Mouse (Mus musculus) liver, embryonic 15.5 days (tissue): ENCODE data around the gene Mrpl44. TPM values are rescaled to one million over a fixed set of nuclear protein-coding genes. Genes with fewer than 3 reads are reported as not detected.

Source experiments
- ATAC-seq: fragments of 200-750 bp; cut with Nextera tagmentation; 2 replicates; pipeline ENCODE4 v1.8.0; 2017; ENCODE audit warnings: moderate number of reproducible peaks, mild to moderate bottlenecking, moderate library complexity; ENCODE audit not compliant: insufficient read depth
- H3K27ac ChIP-seq: fragments of 300-500 bp; sonication (generic); replicated peaks from 2 replicates; pipeline ENCODE4 v1.5.1; 2015; ENCODE audit warnings: mild to moderate bottlenecking, inconsistent platforms
- H3K27me3 ChIP-seq: fragments of 300-500 bp; sonication (generic); 2 replicates; pipeline ENCODE4 v1.6.1; 2015; ENCODE audit warnings: mild to moderate bottlenecking, inconsistent platforms
- H3K36me3 ChIP-seq: fragments of 300-500 bp; sonication (generic); replicated peaks from 2 replicates; pipeline ENCODE4 v1.6.1; 2015; ENCODE audit warnings: moderate library complexity, mild to moderate bottlenecking, inconsistent platforms
- H3K4me1 ChIP-seq: fragments of 300-500 bp; sonication (generic); replicated peaks from 2 replicates; pipeline ENCODE4 v1.6.1; 2015; ENCODE audit warnings: inconsistent platforms
- H3K4me2 ChIP-seq: fragments of 300-500 bp; sonication (generic); 2 replicates; pipeline ENCODE4 v1.6.1; 2015; ENCODE audit warnings: moderate library complexity, mild to moderate bottlenecking, inconsistent platforms
- H3K4me3 ChIP-seq: fragments of 300-500 bp; sonication (generic); replicated peaks from 2 replicates; pipeline ENCODE4 v1.5.1; 2015; ENCODE audit warnings: mild to moderate bottlenecking, inconsistent platforms
- H3K9ac ChIP-seq: fragments of 300-500 bp; sonication (generic); 2 replicates; pipeline ENCODE4 v1.6.1; 2015; ENCODE audit warnings: moderate library complexity, mild to moderate bottlenecking, inconsistent platforms
- H3K9me3 ChIP-seq: fragments of 300-500 bp; sonication (generic); replicated peaks from 2 replicates; pipeline ENCODE4 v1.6.1; 2016; ENCODE audit warnings: inconsistent platforms
- whole genome bisulfite sequencing: fragments of 180-500 bp; shearing (Covaris S2); methylation state at CpG from one replicate; pipeline ENCODE4 v1.1.7; 2015; ENCODE audit warnings: mixed read lengths; ENCODE audit not compliant: insufficient replicate concordance; 5-methylcytosine and 5-hydroxymethylcytosine counted together
- polyA plus RNA-seq: library from polyadenylated mRNA; unstranded; fragments of >200 nt; fragmentation: Nextera tagmentation; extraction: Ambion mirVana; gene quantifications from 2 replicates; pipeline ENCODE4 v1.2.1, GENCODE M21; 2015

Mrpl44 gene
- polyA plus RNA-seq, 1 experiment from 2014 or later: 21.8 TPM

DNA sequence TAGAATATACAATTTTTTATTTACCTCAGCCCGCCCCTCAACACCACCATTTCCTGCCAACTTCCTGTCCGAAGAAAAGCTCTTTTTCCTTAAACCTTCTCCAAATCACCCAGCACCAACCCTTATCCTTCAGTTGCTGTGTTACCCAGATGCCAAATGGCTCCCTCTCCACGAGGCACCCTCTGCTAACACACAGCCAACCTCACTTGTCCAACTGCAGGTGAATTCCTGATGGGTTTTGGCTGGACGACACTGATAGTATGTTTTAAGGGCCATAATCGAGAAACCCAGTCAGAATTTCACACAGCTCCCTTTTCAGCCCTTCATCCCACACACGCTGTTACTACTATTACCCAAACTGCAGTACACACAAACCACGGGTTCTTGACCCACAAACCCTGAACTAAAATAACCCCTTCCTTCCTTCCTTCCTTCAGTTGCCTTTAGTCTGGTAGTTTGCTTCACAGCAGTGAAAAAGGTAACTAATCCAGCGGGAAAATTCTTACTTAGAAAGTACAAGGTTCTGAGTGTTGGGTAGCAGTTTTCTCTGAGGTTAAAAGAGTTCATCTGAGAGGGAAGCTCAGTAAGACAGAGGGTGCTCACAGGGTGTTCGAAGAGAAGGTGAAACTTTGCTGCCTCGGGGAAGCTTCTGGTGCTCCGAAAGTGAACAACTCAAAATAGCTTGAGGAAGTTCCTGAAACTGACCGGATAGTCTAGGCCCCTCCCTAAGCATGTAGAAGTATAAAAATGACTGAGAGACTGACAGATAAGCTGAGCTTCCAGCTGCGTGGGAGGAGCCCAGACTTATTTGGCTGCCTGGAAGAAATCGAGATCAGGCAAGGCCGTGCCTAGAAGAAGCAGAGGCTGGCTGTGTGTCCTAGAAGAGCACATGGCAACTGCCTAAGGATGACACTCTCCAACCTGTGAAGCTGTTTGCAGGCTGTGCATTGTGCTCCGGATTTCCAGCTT is 13.3 kb upstream of the Mrpl44 start:
- WGBS: 20% methylated on average over 16 of the region's 16 CpGs
- Histone ChIP-seq H3K4me3 (peak overlapping the region; percentile 80), H3K9me3 (no peaks in the 10 kb centered on the region), H3K9ac (0 out of 2 replicates have a peak overlapping the region, but pooled peaks have one; percentile 83), H3K27me3 (no peaks in the 10 kb centered on the region), H3K27ac (peak overlapping the region; percentile 67), H3K36me3 (no peaks in the 10 kb centered on the region), H3K4me2 (peak overlapping the region; percentile 87), H3K4me1 (peaks cover 35% of the 10 kb centered on the region)
- ATAC-seq: peak; percentile 49

DNA sequence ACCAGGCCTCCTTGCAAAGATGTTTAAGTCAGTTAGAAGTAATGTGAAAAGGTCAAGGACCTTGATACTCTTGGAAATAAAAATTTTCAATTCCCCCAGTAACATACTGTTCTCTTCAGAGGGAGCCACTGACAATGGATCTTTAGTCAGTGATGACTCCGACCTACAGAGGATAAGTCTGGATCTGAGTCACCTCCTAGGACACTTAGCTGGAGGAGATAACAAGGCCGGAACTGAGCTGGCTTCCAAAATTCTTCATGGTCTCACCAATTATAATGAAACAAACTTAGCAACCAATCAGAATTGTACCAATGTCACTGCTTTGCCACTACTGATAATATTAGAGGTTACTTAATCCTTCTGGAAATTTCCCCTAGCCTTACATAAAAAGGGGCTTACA is 11.8 kb upstream of the Mrpl44 start:
- Histone ChIP-seq H3K9ac (no peak overlapping the region), H3K27ac (no peak overlapping the region), H3K9me3 (no peaks in the 10 kb centered on the region), H3K36me3 (no peaks in the 10 kb centered on the region), H3K4me1 (peaks cover 35% of the 10 kb centered on the region), H3K27me3 (no peaks in the 10 kb centered on the region), H3K4me2 (no peak overlapping the region), H3K4me3 (no peak overlapping the region)
- 68% methylated on average over 2 of the region's 2 CpGs for WGBS
- no peak for ATAC-seq

DNA sequence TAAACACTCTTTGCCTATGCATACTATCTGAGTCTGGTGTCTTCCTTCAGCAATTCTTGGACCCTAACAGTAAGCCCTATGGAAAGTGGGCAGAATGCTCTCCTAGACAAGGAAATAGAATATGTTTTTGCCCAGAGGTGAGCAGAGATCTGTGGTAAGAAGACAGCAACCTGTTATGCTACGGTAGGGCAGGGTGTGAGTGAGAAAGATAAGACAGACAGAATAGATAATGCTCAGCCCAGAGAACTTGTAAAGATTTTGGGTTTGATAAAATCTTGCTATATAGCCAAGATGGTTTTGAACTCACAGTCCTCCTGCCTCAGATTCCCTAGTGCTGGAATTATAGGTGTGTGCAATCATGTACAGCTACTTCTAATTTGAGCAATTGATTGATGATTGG is 11.3 kb upstream of the Mrpl44 start:
- peaks cover 35% of the 10 kb centered on the region for H3K4me1 ChIP-seq
- H3K27ac ChIP-seq: no peak overlapping the region
- no peak overlapping the region for H3K4me3 ChIP-seq
- no peaks in the 10 kb centered on the region for H3K36me3 ChIP-seq
- H3K4me2 ChIP-seq: no peak overlapping the region
- ATAC-seq: no peak
- no peaks in the 10 kb centered on the region for H3K27me3 ChIP-seq
- WGBS: 32% methylated on average over 1 of the region's 1 CpGs
- H3K9ac ChIP-seq: no peak overlapping the region
- H3K9me3 ChIP-seq: no peaks in the 10 kb centered on the region

DNA sequence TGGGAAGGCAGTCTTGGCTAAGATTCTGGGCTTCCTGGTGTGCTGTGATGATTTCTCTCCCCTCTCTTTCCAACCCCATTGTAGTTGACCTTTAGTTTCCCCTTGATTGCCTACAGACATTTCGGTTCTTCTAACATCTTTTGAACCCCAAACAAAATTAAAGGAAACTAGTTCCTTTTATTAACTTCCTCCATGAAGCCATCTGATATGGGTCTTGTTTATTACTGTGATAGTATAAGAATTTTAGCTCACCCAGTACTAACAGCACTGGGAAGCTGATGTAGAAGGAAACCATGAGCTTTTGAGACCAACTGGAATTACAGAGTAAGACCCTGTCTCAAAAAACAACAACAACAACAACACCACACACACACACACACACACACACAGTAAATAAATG is 7.6 kb upstream of the Mrpl44 start:
- Histone ChIP-seq H3K9me3 (no peaks in the 10 kb centered on the region), H3K4me3 (no peak overlapping the region), H3K36me3 (no peaks in the 10 kb centered on the region), H3K4me2 (no peak overlapping the region), H3K4me1 (peaks cover under 1% of the 10 kb centered on the region; the same call in 1 of the 2 replicates), H3K27me3 (no peaks in the 10 kb centered on the region), H3K9ac (no peak overlapping the region), H3K27ac (no peak overlapping the region)
- ATAC-seq: no peak
- 18% methylated on average over 1 of the region's 1 CpGs for WGBS

DNA sequence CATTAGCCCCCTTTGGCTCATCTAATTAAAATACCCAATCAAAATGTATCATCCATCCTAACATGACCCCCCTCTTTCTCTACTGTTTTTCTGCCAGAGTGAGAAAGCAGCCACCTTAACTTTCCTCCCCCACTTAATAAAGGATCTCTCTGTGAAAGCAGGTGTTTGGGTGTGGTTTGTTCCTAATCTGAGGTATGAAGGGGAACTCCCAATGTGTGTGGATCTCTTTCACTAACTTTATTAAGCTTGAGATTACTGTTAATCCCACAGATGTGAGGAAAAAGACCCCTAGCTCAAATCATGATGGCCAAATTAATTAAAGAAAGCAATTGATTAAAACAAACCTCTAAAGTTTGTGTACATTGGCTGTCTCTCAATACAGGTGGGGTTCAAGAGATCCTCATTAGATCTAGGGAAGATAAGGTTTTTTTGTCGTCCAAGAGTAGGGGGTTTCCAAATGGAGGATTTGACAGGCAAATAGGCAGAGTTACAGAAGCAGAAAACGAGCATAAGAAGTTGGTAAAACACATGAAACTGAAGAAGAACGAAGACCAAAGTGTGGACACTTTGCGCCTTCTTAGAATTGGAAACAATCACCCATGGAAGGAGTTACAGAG is 1.5 kb upstream of the Mrpl44 start:
- no peaks in the 10 kb centered on the region for H3K9me3 ChIP-seq
- no peak overlapping the region for H3K4me3 ChIP-seq
- no peak overlapping the region for H3K9ac ChIP-seq
- WGBS: 67% methylated on average over 4 of the region's 4 CpGs
- H3K4me1 ChIP-seq: peaks cover 5% of the 10 kb centered on the region; the same call in 1 of the 2 replicates
- peaks cover 11% of the 10 kb centered on the region for H3K36me3 ChIP-seq
- no peak for ATAC-seq
- H3K27me3 ChIP-seq: no peaks in the 10 kb centered on the region
- no peak overlapping the region for H3K4me2 ChIP-seq
- H3K27ac ChIP-seq: no peak overlapping the region

DNA sequence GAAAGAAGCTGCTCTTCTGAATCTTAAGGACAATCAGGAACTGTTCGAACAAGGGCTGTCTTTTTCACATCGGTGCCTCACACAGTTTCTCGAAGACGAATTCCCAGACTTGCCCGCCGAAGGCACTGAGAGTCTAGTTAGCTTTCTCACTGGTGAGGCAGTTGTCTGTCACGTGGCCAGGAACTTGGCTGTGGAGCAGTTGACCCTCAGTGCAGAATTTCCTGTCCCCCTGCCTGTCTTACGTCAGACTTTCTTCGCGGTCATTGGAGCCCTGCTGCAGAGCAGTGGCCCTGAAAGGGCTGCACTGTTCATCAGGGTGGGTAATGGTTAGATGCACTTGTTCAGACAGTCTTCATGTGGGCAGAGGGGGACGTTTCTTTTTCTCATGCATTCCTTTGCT is 2.2 kb downstream of the Mrpl44 start:
- Histone ChIP-seq H3K9me3 (no peaks in the 10 kb centered on the region), H3K4me1 (peaks cover 5% of the 10 kb centered on the region; the same call in 1 of the 2 replicates), H3K4me3 (no peak overlapping the region), H3K36me3 (peaks cover 48% of the 10 kb centered on the region), H3K4me2 (no peak overlapping the region), H3K27ac (no peak overlapping the region), H3K9ac (no peak overlapping the region), H3K27me3 (no peaks in the 10 kb centered on the region)
- WGBS: 68% methylated on average over 11 of the region's 11 CpGs
- no peak for ATAC-seq

DNA sequence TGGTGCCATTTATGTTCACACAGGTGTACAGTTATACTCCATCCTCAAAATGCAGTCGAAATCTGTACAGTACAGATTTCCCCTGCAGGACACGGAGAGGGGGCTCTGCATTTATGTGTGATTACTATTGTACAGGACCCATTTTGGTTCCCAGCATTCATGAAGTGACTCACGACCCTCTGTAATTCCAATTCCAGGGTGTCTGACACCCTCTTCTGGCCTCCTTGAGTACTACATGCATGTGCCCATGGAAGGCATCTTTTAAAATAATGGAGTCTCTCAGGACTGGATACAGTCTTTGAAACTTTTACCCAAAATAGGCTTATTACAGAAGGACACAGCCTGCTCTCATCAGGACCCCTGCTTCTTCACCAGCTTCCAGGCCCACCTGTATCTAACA is 6.6 kb downstream of the Mrpl44 start:
- ATAC-seq: no peak

DNA sequence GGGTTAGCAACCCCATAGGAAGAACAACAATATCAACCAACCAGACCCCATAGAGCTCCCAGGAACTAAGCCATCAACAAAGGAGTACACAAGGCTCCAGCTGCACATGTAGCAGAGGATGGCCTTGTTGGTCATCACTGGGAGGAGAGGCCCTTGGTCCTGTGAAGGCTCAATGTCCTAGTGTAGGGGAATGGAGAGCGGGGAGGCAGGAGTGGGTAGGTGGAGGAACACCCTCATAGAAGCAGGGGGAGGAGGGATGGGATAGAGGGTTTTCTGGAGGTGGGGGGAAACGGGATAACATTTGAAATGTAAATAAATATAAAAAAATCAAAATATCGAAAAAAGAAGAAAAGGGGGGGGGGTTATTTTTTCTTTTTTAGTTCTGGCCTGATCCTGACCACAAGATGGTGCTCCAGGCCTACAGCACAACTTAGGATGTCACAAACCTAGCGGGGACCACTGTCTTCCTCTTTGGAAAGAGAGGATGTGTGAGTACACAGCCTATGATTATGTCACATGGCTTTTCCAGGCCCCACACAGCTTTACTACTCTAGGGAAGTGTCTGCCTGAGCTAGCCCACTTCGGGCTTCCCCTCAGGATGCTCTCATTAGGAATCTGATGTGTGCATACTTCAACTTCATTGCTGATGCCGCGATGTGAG is 10.6 kb downstream of the Mrpl44 start:
- H3K27me3 ChIP-seq: no peaks in the 10 kb centered on the region

More for the DNA sequence above, 6.6 kb downstream of the Mrpl44 start:
- Histone ChIP-seq H3K27ac (no peak overlapping the region), H3K4me2 (no peak overlapping the region), H3K9ac (no peak overlapping the region), H3K4me1 (no peaks in the 10 kb centered on the region), H3K9me3 (no peaks in the 10 kb centered on the region), H3K4me3 (no peak overlapping the region), H3K27me3 (no peaks in the 10 kb centered on the region), H3K36me3 (peaks cover 48% of the 10 kb centered on the region)
- WGBS: 73% methylated on average over 3 of the region's 3 CpGs

DNA sequence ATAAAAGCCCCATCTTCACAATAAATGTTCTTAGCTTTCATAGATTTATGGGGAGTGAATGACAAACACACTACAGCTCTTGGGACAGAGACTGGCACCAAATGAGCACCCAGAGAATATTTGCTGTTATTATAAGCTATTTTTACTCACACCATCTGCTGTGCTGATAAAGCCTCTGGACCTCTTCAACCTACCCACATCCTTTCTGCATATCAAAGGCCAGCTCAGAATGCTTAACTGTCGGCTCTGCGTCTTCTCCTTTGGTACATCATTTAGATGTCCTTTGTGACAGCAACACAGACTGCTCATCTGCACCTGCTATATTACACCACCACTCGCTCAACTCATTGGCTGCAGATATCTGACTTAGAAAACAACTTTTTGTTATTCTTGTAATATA is 21.3 kb downstream of the Mrpl44 start:
- H3K4me3 ChIP-seq: no peak overlapping the region
- no peak overlapping the region for H3K4me2 ChIP-seq
- H3K4me1 ChIP-seq: no peaks in the 10 kb centered on the region
- H3K27ac ChIP-seq: no peak overlapping the region
- no peak for ATAC-seq
- H3K27me3 ChIP-seq: no peaks in the 10 kb centered on the region
- no peaks in the 10 kb centered on the region for H3K9me3 ChIP-seq
- no peaks in the 10 kb centered on the region for H3K36me3 ChIP-seq
- WGBS: 19% methylated on average over 3 of the region's 3 CpGs
- no peak overlapping the region for H3K9ac ChIP-seq

More for the DNA sequence above, 10.6 kb downstream of the Mrpl44 start:
- no peak overlapping the region for H3K4me3 ChIP-seq
- H3K36me3 ChIP-seq: peaks cover 16% of the 10 kb centered on the region
- no peaks in the 10 kb centered on the region for H3K9me3 ChIP-seq
- H3K4me1 ChIP-seq: no peaks in the 10 kb centered on the region
- no peak overlapping the region for H3K27ac ChIP-seq
- no peak for ATAC-seq
- no peak overlapping the region for H3K9ac ChIP-seq
- H3K4me2 ChIP-seq: no peak overlapping the region
- WGBS: 50% methylated on average over 7 of the region's 7 CpGs

DNA sequence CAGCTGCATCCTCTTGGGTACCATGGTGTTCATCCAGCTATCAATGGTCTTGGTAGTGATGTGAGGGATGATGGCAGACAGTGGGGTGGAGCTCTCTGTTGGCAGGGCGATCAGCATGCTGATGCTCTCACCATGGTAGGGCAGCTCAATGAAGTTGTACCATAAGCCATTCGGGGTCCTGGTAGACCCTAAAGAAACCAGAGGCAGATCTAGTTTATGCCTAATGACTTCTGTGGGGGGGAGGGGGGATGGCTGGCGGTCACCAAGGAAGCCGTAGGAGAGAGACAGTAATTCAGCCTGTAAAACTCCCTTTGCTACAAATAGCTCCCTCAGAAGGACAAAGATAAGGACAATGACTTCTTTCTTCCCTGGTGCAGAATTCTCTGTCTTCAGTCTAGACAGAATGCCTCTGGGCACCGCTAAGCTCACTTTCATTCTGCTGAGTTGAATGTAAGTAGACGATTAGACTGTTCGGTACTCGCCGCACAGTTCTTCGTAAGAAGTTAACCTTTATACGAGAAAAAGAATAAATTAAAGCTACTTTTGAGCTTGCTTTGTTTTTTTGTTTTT is 27.1 kb downstream of the Mrpl44 start:
- no peak overlapping the region for H3K27ac ChIP-seq
- no peaks in the 10 kb centered on the region for H3K36me3 ChIP-seq
- ATAC-seq: no peak
- no peaks in the 10 kb centered on the region for H3K9me3 ChIP-seq
- H3K4me2 ChIP-seq: no peak overlapping the region
- H3K27me3 ChIP-seq: no peaks in the 10 kb centered on the region
- no peak overlapping the region for H3K9ac ChIP-seq
- H3K4me3 ChIP-seq: no peak overlapping the region
- 68% methylated on average over 11 of the region's 11 CpGs for WGBS
- no peaks in the 10 kb centered on the region for H3K4me1 ChIP-seq

DNA sequence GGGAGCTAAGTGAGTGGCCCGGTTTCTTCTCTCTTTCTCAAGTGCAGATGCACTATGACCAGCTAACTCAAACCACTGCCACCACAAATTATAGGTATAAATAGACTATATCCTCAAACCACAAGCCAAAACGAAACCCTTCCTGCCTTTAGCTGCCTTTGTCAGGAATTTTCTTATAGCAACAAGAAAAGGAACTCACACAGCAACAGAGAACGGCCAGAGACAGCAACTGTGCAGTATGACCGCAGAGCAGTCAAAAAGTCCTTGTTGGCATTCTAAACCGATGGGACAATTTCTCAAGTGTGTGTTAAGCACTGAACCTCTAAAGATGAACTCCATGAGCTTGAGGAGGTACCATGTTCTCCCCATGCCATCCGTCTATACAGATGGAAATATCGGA is 27.8 kb downstream of the Mrpl44 start:
- Histone ChIP-seq H3K4me3 (no peak overlapping the region), H3K4me2 (no peak overlapping the region), H3K9ac (no peak overlapping the region), H3K9me3 (no peaks in the 10 kb centered on the region), H3K27me3 (no peaks in the 10 kb centered on the region), H3K36me3 (no peaks in the 10 kb centered on the region), H3K27ac (no peak overlapping the region), H3K4me1 (no peaks in the 10 kb centered on the region)
- 44% methylated on average over 7 of the region's 7 CpGs for WGBS
- ATAC-seq: no peak
